Mouse (Mus musculus) gastrocnemius, postnatal 36 days (tissue): ENCODE data around the gene D17H6S53E. TPM values are rescaled to one million over a fixed set of nuclear protein-coding genes. Genes with fewer than 3 reads are reported as not detected.

Experiments
- DNase-seq, 2 experiments: peaks; one replicate each; pipeline ENCODE4 v3.0.0; 2022
- intact Hi-C: fragments of 180-260 bp; cut with DNase I; formaldehyde crosslinking; loops from one replicate; pipeline ENCODE4 v1.15.1; 2025
- total RNA-seq, 2 experiments: library from RNA; stranded (reverse); gene quantifications; 2 replicates each; pipeline ENCODE4 v1.2.3; 2021

Gene D17H6S53E
- total RNA-seq, 2 experiments from 2014 or later: 13.0 to 17.0 TPM

DNA sequence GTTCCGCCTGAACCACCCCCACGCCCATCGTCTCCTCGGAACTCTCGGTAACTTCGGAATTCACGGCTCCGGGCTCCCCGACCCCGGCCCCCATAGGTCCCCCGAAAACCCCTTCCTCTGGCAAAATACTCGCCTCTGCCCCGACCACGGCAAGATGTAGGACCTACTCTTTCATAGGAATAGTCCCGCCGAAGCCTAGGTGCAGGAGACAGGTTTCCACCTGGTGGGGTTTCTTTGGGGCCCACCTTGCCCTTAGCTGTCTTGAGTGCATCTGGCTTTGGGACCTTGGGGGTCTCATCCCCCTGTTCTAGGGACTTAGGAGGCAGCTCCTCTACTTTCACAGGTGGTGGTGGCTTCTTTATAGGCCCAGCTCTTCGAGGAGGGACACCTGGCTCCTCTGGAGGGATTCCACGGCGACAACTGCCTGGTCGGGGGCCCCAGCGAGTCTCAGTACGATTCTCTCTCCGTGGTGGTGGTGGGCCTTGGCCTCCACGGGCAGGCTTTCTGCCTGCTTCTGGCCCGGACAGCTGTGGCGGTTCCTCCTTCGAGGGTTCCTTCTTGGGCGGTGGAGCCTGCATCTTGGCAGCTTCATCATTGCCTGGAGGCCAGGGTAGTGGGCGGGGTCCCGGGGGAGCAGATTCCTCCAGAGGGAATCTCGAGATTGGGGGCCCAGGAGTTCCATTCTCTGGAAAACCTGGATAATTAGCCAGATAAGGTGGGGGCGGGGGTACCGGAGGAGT is 30.5 kb downstream of the D17H6S53E start:
- no peak for DNase-seq
- intact Hi-C loops: loop anchor here (10.0 kb wide), 1 partner anchor 1042 kb away; the partner anchor contains the start of gene H2-DMa

DNA sequence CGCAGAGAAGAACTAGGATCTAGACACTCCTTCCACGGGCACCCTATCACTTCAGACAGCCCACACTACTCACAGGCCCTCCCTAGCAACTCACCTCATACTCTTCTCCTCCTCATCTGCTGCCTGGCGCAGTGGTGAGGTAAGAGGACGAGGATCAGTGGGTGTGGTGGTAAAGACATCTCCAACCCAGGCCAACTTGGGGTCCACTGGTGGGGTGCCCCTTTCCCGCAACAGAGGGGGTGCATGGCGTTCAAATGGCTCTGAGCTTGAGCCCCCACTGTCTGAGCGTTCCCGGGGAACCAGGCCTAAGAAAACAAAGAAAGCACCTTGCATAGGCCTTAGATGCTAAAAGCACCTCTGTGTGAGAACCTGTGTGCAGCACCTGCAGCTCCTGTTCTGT is 31.1 kb downstream of the D17H6S53E start:
- no peak for DNase-seq
- intact Hi-C loops: loop anchor here (10.0 kb wide), 1 partner anchor 1042 kb away; the partner anchor contains the start of gene H2-DMa

DNA sequence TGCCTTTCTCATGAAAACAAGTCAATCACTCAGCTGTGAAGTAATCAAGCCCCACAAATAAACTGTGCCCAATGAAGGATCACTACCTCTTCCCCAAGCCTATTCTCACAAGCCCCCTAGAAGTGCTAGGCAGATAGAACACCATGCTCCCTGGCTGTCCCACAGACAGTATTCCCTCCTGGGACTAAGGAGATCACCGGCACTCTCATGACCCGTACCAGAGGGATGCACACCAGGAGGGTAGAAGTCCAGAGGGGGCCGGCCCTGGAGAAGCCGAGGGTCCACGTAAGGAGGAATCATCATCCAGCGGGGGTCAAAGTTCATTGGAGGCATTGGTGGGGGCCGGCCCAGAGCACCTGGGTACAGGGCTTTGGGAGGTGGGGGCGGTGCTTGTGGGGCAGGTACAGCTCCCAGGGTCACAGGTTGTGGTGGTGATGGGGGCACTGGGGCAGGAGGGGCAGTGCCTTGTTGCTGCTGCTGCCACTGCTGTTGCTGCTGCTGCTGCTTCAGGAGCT is 31.5 kb downstream of the D17H6S53E start:
- intact Hi-C loops: loop anchor here (10.0 kb wide), 1 partner anchor 1043 kb away; the partner anchor contains the start of gene H2-DMa
- no peak for DNase-seq

DNA sequence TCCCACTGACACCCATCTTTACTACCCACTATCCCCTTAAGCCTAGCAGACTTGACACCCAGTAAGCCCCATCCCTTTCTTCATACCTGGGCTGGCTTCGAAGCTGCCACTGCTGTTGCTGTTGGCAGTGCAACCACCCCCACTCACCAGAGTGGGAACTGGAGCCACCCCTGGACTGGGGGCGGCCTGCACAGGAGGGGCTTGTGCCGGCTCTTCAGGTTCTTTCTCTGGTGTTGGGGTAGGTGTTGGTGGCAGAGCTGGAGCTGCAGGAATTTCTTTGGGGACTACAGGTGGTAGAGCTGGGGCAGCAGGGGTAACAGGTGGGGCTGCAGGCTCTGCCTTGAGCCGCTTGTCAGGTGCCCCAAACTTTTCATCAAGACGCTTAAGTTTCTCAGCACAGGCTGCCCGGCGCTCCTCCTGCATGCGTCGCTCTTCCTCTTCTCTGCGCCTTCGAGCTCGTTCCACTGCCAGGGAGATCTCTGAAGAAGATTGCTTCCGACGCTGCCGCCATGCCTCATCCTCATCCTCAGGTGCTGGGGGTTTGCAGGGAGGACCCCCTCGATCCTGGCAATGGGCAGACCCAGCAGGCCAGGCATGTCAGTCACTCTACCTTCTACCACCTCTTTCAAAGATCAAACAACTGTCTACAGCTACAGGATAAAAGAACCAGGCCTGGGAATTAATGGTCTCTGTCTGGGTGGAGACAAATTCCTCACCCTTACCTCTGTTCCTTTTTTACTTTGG is 32.8 kb downstream of the D17H6S53E start:
- DNase-seq: no peak
- intact Hi-C loops: loop anchor here (10.0 kb wide), 1 partner anchor 1044 kb away; the partner anchor contains the start of gene H2-DMa

DNA sequence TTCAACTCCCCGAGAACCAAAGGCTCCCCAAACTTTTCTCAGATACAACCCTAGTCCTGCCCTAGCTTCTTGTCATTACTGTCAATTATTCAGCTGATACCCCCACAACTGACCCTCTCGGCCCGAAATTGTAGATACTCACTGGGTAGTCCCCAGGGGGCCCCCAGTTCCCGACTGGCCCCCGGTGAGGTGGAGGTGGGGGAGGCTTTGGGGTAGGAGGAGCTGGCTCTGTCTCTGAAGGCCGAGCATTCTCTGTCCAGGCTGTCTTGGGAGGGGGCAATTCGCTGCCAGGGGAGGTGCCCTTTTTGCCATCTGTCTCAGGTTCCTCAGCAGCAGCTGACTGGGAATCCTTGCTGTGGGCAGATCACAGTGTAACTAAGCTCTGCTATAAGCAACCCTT is 33.5 kb downstream of the D17H6S53E start:
- intact Hi-C loops: loop anchor here (2.0 to 10.0 kb wide), 2 partner anchors 15 to 1045 kb away; partner anchors contain the start of gene H2-DMa
- DNase-seq: no peak

DNA sequence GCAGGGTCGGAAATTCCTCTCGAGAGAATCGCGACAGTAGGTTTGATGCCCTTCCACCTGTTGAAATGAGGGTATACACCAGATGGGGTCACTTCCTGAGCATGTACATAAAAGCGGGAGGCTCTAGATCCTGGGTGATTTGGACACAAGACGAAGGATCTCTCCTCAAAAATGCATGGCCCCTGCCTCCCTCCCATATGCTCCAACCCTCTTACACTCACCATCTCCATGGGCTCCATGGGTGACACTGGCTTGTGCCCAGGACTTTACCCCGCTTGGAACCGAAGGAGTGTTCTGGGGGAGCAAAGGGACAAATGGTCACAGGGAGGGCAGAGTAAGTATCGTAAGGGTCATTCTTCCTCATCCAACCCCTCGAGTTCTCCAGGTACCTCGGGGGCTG is 35.2 kb downstream of the D17H6S53E start:
- intact Hi-C loops: loop anchor here (2.0 kb wide), 1 partner anchor 17 kb away; no protein-coding TSS in a partner anchor
- no peak for DNase-seq

DNA sequence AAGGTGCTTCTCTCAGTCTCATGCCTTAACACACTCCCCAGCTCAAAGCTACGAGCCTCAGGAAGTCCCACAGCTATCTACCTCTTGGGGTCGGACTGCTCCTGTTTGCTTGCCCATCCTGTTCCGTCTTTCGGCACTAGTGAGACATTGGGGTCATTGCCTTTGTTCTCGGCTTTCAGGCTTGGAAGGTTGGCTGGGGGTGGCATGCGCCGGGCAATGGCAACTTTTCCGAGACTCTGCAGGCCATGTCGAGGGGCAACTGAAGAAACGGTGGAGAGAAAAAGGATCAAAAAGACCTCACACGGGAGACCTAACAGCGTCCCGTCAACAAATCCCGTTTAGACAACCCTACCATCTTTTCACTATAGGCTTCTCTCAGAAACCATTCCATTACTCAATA is 35.9 kb downstream of the D17H6S53E start:
- DNase-seq: no peak
- intact Hi-C loops: no loop called here

DNA sequence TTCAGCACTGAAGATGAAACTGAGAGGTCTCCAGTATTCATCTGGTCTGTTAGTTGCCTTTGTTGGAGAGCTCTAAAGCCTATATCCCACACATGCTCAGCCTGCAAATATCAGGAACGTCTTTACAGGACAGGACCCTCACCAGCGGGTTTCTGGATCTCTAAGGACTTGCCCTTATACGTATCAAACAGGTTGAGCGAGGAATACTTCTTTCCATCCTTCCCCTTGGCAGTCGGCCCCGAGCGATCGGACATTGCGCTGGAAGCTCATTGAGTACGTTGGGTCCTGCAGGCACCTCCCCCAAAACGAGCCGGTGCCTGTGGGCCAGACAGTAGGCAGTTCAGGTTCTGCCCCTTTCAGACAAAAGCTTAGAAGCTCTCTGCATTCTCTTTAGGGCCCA is 36.6 kb downstream of the D17H6S53E start:
- DNase-seq: no peak
- intact Hi-C loops: no loop called here

DNA sequence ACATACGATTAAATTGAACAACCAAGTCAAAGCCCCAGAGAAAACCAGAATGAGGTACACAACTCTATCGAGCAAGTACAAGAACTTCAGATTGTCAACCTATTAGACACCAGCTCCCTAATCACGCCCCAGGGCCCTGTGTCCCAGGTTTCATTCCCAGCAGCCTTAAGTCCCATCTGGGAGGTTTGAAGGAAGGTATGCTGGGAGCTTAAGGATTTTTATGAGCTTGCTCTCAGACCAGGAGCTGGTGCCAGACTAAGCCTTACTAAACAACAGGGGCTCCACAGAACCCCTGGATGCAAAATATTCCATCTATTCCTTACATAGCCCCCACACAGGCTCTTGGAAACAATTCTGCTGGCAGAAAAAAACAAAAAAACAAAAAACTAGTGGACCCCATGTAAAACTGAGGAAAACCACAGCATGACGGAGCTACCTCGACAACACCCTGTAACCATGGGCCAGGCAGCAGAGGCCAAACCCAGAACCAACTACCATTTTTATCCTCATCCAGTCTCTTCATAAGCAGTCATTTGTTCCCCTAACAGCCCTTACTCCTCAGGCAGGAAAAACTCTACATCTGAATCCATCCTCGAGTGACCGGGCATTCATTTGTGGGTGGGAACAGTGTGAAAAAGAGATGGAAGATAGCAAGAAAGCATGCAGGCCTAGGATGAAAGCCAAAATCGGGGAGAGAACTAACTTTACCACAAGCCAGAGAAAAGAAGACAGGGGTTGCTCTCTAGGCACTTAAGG is 37.3 kb downstream of the D17H6S53E start:
- intact Hi-C loops: no loop called here
- no peak for DNase-seq

DNA sequence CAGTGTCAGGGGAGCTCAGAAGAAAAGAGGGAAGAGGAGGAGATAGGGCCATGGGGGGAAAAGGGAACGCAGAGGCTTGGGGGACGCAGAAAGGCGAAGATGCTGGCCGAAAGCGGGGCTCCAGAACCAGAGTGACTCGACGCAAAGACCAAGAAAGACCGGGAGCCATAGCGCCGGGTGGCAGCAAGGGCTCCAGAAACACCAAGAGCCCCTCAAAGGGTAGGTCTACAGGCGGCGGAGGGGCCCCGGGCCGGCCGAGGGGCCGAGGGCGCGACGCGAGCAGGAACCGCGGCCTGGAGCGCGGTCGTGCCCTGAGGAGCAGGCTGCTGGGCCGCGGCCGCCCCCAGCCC is 38.0 kb downstream of the D17H6S53E start:
- intact Hi-C loops: no loop called here

DNA sequence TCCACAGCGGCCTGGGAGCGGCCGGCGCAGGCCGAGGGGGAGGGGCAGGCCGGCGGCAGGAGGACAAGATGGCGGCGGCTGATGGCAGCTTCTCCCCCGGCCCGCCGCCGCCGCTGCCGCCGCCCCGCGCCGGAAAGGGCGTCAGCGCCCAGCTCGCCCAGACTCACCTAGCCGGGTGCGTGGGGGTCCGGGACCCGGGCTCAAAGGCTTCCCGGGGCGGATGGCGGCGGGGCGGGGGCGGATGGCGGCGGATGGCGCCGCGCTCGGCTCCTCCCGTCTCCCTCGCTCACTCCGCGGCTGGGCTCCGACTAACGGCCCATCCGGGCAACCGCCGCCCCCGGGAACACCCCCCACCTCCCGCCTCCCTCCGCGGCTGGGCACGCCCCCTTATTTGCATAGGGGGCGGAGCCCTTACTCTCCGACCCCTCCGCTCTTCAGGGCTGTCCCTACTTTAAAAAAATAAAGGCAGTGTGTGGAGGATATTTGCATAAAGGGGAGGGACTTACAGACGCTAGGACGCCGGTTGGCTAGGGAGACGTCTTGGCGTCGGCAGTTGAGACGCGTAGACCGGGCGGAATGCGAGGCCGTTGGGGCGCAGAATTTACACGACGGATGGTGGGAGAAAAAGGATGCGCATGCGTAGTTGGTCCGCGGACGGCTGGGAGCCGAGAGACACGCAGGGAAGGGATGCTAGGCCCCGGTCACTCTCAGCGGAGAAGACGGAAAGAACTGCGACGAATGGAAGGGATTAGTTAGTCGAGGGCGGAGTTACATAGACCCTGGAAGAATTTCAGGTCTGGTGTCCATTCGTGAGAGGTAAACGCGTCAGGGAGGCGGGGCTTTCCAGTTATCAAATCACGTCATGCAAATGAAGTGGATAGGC is 38.6 kb downstream of the D17H6S53E start, which contains the start of gene Prrc2a:
Prrc2a (minus strand) TSS at position 330 of the 883 bp plus-strand sequence.
- DNase-seq: peak; percentile 97 to 98
- intact Hi-C loops: no loop called here

More for the DNA sequence above, 38.0 kb downstream of the D17H6S53E start:
- DNase-seq: no peak

DNA sequence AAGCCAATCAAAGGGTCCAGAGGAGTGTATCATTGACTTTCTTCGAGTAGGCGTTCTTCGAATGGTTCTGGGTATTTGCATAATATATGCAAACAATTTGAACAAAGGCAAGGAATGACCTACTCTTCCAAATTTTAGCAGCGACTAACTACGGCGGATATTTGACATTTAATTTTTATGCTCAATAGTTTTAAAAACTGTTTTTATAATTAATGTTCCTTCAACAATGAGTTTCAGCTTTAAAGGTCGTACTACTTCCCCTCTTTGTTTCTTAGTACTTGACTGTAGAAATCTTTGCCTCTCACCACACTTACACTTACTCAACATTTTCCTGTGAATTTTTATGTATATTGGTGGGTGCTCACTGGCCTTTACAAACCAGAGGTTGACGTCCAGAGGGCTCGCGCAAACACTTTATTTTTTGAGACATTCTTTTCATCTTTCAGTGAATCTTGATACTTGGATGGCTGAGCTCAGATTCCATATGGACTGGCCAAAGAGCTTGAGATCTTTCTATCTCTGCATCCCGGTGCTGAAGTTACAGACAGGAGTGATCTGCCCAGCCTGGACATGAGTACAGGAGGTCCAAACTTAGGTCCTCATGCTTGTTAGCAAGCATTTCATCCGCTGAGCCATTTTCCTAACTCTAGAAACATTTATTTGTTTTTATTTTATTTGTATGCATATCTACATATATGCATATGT is 39.4 kb downstream of the D17H6S53E start:
- intact Hi-C loops: no loop called here
- DNase-seq: no peak

DNA sequence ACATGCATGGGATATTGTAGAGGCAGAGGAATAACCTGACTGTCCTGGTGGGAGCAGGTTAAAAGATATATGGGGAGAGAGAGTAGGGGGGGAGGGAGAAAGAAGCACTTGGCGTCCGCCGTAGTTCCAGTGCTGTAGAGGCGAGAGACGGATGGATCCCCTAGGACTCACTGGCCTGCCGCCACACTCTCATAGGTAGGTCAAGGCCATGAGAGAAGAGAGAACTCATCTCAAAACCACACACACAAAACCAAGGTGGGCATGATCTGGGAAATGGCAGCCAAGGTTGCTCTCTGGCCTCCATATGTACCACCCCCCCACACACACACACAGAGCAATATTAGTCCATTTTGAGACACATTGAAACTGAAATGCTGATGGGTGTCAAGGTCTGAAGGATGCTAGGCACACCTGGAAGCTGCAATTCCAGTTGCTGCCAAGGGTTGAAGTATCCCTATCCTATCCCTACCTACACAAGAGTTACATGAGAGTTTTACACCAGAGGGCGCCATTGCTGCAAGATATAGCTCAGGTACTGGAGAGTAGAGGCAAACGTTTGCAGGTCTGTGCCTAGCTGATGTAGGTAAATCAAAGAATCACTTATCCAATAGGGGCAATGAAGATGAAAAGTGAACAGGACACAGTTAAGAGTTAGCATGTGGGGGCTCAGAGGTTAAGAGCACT is 40.3 kb downstream of the D17H6S53E start:
- intact Hi-C loops: no loop called here
- no peak for DNase-seq

DNA sequence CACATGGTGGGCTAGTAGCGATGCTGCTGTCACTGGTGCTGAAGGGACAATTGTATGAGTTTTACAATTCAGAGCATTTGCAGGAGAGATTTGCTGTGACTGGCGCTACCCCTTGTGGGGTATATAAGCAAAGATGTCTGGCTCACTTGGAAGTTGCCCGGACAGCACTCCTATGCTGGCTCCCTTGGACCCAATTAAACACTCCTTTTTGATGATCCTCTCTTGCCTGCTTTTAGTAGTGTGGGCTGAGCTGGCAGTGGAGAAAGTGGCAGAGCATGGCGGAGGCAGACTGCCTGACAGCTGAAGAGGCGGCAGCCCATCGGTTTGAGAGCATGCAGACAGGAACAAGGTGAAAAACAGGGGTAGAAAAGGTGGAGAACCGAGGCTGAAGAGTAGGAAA is 41.6 kb downstream of the D17H6S53E start:
- intact Hi-C loops: no loop called here
- DNase-seq: no peak

DNA sequence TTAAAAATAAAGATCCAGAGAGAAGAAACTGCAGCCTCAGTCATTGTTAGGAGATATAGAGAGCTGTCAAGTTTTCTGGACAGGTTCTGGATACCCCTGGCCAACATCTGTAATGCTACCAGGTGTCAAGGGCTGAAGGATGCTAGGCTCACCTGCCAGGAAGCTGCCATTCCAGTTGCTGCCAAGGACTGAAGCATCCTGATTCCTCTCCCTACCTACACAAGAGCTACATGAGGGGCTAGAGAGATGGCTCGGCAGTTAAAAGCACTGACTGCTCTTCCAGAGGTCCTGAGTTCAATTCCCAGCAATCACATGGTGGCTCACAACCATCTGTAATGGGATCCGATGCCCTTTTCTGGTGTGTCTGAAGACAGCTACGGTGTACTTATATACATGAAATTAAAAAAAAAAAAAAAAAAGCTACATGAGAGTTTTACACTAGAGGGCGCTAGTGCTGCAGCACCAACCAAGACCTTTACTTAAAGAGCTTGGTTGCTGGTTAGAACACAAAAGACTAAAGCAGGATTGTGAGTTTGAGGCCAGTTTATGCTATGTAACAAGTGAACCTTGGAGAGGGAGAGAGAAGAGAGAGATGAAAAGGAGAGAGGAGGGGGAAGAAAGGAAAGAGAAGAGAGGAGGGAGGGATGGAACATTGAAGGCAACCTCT is 42.5 kb downstream of the D17H6S53E start:
- DNase-seq: no peak
- intact Hi-C loops: no loop called here

DNA sequence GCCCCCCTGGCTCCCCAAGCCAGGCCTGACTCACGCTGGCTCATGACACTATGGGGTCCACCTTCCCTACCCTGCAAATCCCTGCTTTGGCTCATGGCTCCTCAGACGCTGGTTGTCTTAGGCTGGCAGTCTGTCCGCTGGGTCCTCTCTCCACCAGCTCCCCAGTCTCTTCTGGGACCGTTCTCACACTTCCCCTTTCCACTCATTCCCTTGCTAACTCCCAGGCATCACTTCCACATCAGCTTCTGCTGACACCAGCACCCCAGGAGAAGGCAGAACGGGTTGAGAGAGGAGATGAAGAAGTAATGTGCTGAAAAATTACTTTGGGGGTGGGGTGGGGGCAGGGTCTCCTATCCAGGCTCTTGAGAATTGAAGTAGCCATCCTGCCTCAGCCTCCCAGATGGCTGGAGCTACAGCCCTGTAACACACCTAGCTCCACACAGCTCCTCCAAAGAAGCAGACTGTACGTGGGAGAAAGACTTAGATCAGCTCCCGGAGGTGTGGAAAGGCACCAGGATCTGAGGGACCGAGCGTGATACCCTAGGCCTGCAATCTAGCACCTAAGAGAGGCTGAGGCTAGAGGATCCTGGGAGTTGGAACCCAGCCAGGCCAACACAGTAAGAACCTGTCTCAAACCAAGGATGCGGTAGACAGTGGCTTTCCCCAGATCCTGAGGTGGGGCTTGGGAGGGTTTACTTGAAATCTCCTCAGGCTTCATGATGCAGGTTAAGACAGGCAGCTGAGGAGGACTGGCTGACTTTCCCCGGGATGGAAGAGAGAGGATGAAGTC is 46.5 kb downstream of the D17H6S53E start:
- intact Hi-C loops: no loop called here
- DNase-seq: no peak

DNA sequence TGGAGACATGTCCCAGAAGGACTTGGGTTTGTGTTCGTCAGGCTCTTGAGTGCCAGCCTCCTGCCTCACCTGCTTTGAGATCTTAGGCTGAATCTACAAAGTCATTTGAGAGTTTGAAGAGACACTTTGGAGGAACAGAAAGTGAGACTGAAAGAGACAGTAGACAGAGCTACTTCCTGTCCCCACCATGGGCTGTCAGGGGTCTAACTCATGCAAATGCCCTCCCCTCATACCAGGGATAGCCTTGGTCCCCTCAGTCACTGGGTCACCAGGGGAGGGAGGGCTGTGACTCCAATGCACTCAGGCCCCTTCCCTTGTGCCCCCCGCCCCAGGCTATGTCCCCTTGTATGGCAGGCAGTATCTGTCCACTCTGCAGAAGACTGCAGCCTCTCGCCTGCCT is 47.2 kb downstream of the D17H6S53E start:
- DNase-seq: no peak

More for the DNA sequence above, 47.2 kb downstream of the D17H6S53E start:
- intact Hi-C loops: no loop called here
